Mouse (Mus musculus) gastrocnemius, adult 8-10 months (tissue): ENCODE data around the gene Brca2. TPM values are rescaled to one million over a fixed set of nuclear protein-coding genes. Genes with fewer than 3 reads are reported as not detected.
"Not testable (repeated sequence)": the region's sequence is repeated elsewhere in the genome, so short reads cannot be mapped to it uniquely, and the experiment has no call there.

Source experiments
- DNase-seq, 2 experiments: peaks; one replicate each; pipeline ENCODE4 v3.0.0; 2022; ENCODE audit warnings: low spot score in 2 of 2
- total RNA-seq, 4 experiments: library from RNA; stranded (reverse); gene quantifications; 2 replicates each; pipeline ENCODE4 v1.2.4; 2022

The Brca2 gene
- 1 to 10 TPM; 1.3 to 2.0 (median 1.5) TPM for total RNA-seq

DNA sequence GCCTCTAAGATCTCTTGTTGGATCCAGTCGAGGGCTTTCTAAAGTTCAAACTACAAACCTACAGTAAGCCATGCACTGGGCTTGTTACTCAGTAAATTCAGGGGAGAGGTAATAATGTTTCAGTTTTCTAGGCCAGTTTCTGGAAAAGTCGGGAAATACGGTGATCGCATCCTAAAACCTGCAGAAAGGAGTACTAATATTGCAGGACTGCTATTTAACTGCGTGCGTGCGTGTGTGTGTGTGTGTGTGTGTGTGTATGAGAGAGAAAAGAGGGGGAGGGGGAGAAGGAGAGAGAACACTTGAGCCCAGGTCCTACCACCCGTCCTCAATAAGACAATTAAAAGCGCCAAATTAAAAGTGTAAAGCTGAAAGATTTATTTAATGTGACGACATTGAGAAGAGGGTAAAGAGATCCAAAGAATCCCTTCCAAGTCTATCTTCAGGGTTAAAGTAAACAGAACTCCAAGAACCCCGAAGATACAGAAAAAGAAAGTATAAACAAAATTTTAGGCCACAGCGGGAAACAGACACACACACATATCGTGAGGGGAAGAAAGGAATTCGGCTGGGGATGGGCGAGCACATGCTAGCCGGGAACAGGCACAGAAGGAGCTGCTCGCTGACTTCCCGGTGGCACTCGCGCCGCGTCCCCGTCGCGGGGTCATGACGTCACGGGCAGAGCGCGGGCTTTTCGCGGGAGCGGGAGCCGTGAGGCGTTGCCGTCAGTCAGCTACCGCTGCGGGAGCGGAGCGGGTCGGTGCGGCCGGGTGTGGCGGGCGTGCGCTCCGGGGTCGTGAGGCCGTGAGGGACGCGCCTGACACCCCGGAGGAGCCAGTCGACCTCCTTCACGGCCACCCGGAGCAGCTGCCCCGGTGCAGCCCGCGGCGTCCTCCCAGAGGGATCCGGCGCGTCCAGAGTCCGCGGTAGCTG, at the start of gene Brca2:
TSS of gene Brca2 (plus strand) at position 694 of the 930 bp plus-strand sequence.
- DNase-seq: peak; percentile 64 to 73

DNA sequence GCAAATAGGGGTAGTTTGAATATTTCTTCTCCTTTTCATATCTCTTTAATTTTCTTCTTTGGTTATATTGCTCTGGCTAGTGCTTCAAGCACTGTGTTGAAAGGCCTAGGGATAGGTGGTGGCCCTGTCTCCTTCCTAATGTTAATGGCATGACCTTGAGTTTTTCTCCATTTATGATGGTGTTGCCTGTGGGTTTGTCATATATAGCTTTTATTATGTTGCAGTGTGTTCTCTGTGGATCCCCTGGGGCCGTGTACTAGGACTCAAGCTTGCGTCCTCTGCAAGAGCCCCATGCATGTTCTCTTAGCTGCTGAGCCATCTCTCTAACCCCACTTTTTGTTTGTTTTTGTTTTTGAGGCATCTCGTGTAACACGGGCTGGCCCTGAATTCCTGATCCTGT, 45.1 kb upstream of the Brca2 start:
- DNase-seq: no peak

DNA sequence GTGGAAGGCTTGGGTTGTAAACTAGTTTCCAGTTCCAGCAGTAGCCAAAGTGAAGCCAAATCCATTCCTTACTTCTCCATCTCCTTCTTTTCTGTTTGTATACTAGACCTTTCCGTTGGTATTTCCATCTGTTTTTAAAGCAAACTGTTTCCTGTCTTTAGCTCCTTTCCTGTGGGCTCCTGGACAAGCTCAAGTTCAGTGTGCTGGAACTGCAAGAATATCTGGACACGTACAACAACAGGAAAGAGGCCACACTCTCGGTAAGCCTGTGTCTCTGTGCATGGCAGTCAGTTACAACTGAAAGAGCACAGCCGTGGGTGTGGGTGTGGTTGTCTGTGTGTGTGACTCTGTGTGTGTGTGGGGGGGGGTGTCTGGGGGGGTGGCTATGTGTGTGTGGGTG, 43.8 kb upstream of the Brca2 start:
- DNase-seq: no peak

DNA sequence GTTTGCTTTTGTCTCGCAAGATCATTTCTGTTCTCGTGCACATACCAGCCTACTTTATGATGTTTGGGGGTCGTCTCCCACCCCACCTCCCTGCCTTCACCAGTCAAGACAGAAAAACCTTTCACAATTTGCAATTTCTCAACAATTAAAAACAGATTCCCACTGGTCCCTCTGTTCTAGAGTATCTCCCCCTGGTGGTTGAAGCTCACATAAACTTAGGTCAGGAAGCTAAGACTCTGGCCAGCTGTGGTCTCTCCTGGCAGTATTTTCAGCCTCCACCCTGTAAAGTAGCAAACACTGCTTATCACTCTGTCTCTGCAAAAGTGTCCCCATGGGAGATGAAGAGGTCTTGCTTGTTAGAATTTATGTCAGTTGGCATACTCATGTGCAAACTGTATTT, 37.2 kb upstream of the Brca2 start:
- DNase-seq: no peak

DNA sequence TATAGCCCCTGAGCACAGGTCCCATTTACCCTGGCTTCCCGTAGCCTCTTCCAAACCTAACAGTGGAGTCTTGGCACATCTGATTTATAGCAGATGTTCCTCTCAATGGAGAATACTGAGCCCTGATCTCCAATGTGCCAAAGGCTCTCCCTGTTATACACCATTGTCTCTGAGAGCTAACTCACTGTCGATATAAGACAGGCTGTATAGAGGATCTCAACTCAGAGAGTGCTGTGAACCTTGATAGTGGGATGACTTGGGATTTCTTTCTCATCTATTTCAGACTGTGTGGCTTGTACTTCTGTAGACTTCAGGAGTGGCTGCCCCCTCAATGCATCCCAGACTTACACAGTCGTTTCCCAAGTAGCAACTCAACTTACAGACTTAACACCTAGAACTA, 32.1 kb upstream of the Brca2 start:
- no peak for DNase-seq

DNA sequence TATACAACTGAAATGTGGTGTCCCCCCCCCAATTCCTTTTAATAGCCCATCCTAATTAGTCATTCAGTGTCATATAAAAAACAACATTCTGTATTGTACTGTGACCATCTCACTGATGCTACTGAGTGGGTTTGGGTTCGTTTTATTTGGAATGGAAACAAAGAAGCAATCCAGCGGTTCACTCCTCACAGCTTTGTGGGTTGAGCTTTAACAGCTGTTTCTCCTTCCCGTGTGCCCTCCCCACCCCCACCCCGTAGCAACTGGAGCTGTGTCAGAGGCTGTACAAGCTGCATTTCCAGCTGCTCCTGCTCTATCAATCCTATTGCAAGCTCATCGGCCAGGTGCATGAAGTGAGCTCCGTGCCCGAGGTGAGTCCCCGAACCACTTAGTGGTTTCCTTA, 31.6 kb upstream of the Brca2 start:
- DNase-seq: no peak

DNA sequence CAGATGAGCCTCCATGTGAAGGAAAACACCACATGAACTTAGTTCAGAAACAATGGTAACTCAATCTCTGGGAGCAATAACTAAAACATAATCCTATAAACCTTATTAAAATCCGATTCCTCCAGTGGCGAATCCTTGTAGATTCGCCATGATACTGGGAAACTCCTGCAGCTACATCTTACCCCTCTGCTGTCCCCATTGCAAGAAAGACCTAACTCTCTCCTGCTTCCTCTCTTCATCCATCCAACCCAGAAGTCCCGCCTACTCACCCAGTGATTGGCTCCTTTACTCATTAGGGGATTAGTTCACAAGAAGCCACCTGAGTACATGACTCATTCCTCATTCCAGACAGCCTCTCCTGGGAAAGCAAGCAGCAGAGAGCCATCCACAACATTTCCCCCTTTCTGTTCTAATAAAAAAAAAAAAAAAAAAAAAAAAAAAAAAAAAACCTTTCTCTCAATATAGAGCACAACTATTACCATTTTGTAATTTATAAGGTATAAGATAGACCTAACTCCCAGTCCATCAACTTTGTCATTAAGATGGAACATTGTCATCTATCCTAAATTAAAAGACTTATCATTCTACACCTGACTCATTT, 30.8 kb upstream of the Brca2 start:
- DNase-seq: not testable (repeated sequence)

DNA sequence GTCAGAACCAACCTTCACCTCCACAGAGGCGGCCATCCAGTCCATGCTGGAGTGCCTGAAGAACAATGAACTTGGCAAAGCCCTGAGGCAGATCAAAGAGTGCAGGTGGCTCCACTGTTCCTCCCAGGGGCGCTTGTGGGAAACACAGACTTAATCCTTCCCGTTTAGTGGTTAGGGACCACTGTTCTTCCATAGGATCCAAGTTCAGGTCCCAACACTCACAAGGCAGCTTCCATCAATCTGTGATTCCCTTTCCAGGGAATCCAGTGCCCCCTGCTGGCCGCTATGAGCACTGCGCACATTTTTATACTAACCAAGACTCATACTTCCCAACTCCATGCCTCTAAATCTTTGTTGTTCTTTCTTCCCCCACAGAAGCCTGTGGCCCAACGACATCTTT, 26.6 kb upstream of the Brca2 start:
- DNase-seq: peak in 1 of 2 experiments; percentile 9

DNA sequence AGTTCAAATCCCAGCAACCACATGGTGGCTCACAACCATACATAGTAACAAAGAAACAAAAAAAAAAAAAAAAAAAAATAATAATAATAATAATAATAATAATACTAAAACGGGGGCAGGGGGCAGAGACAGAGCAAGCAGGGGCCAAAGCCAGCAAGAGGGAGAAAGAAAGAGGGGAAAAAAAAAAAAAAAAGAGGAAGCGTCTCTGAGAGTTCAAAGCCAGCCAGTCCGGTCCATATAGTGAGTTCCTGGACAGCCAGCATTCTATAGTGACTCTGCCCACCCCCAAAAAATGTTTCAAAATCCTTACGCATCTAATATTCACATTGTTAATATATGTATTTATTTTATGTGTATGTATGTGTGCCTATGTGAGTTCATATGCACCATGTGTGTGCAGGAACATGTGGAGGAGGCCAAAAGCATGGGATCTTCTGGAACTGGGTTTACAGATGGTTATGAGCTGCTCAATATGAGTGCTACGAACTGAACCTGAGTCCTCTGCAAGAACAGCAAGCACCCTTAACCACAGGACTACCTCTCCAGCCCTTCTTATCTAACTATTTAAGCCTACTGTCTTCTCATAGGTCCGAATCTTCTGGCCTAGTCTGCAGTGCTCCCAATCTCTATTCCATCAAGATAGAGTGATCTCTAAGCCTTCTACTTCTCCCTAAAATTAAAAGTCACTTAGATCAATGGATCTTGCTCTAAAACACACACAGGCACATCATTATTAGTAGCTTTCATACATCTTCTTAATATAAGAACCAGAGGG, 11.8 kb upstream of the Brca2 start:
- no peak for DNase-seq

DNA sequence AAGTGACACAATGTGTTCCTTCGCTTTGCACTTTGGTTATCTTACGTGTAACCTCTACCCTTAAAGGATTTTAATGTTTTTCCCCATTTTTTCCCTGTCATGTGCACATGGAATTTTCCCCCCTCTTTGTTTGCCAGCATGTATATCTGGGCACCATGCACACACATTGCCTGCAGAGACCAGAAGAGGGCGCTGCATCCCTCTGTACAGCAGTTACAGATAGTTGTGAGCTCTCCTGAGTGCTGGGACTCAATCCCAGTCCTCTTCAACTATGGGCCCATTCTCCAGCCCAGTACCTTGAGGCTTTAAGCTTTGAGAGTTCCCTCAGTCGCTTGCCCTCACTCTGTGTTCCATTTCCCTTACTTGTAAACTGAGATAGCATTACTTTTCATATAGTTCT, 9.2 kb upstream of the Brca2 start:
- DNase-seq: no peak

DNA sequence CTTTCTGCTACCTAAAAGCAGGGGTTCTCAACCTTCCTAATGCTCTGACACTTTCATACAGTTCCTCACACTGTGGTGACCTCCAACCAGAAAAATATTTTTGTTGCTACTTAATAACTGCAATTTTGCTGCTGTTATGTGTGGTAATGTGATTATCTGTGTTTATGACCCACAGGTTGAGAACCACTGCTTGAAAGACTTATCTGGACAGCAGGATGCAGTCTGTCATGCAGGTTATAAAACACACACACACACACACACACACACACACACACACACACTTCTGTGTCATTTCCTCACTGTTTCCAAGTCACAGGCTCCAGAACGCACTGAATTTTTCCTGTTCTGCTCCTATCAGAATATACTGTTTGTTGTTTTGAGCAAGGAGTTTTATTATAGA, 8.4 kb upstream of the Brca2 start:
- no peak for DNase-seq

DNA sequence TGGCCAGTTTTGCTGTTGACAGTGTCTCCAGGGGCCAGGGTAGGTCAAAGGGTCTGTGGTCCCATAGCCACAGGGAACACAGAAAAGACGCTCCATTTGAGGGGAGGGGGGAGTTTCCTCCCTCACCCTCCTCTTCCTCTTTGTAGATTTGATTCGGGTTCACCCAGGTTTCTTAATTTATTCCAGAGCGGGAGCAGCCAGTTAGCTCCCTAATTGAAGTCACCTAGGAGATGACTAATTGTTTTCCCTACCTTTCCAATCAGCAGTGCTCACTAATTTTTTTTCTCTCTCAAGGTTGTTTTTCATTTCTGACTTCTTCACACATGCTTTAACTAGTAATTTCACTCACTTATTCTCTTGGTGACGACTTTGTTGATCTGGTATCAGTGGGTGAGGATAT, 4.4 kb upstream of the Brca2 start, which contains the start of gene Zar1l:
TSS of gene Zar1l (minus strand) at position 101 of the 400 bp plus-strand sequence.
- no peak for DNase-seq

DNA sequence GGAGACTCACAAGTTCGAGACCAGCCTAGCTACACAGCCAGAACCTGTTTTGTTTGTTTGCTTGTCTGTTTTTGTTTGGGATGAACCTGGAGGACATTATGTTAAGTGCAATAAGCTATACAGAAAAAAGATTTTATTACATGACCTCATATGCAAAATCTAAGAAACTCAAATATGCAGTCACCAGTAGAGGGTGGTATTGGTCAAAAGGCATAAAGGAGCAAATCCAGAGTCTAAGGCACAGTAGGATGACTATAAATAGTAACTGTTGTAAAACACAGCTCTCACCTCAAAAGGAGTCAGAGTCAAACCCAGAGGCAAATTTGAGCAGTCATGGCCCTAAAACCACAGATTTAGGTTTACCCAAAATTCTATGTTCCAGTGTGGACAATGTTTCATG, 2.9 kb upstream of the Brca2 start:
- DNase-seq: no peak

DNA sequence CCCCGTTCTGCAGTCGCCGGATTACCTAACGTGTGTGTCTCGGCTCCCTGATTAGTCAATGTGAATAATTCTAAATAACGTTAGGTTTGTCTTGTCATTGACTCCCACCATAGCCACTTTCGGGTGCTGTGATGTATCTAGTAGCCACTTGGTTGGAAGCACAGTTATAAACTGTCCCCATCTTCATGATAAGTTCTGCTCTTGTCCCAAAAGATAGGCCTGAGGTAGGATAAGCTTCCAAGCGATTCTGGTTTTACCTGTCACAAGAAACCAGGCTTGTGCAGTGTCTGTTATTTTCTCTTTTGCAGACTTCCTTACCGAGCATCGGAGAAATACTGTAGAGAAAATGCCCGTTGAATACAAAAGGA, 421 bp downstream of the Brca2 start:
- no peak for DNase-seq

DNA sequence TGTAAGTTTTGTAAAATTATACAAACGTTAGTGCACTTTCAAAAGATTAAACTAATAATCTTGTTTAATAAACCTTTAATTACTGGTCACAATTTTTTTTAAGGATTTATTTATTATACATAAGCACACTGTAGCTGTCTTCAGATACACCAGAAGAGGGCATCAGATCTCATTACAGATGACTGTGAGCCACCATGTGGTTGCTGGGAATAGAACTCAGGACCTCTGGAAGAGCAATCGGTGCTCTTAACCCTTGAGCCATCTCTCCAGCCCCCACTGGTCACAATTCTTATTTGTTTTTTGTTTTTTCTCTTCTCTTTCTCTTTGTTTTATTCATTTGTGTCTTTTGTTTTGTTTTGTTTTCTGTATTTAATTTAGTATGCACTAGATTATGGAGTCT, 2.8 kb downstream of the Brca2 start:
- no peak for DNase-seq

DNA sequence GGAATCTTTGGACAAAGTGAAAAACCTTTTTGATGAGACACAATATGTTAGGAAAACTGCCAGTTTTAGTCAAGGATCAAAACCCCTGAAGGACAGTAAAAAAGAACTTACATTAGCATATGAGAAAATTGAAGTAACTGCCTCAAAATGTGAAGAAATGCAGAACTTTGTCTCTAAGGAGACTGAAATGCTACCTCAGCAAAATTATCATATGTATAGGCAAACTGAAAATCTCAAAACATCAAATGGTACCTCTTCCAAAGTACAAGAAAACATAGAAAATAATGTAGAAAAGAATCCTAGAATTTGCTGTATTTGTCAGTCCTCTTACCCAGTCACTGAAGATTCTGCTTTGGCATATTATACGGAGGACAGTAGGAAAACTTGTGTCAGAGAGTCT, 18.9 kb downstream of the Brca2 start:
- DNase-seq: no peak

DNA sequence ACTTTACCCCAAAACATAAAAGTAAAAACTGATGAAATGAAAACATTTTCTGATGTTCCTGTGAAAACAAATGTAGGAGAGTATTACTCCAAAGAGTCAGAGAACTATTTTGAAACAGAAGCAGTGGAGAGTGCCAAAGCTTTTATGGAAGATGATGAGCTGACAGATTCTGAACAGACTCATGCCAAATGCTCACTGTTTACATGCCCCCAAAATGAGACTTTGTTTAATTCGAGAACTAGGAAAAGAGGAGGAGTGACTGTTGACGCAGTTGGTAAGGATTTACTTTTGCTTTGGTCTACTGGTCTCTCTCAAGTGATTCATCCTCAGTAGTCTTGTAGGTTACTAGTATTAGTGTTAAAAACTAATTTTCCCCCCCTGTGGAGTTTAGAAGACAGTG, 20.8 kb downstream of the Brca2 start:
- DNase-seq: no peak

DNA sequence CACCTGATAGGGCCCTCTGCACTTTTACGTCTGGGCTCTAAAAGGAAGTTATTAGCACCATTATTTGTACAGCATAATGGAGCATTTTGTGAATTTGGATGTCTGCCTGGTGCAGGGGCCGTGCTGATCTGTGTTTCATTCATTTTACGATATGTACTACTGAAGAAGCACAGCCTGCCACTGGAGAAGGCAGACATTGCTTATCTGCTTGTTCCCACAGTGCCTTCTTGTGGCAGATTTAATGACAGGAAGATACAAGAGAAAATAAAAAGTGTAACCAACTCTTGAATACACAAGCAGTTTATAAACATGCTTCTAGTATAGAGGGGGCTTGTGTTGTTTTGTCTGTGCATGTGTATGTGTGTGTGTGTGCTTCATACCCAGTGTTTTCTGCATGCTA, 29.2 kb downstream of the Brca2 start:
- DNase-seq: no peak

DNA sequence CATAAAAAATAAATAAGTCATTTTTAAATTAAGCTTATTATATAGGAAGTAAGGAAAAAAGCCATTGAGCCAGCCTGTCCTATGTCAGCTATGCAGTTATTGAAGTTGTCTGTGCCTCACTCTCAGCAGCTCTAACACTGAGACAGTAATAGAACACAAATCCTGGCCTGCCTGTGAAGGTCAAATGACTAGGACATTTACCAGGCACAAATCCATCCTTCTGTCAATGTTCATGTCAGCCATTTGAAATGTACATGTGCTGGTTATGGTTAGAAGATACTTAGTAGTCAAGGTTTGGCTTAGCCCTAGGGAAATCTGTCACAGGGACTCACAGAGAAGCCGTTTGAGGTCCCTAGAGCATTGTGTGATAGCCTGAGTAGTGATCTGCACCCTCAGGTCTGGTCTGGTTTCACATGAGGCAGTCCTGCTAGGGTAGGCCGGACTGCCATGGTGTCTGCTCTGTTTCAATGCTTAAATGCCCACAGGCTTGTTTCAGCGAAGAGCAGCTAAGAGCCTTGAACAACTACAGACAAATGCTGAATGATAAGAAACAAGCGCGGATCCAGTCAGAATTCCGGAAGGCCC, 37.2 kb downstream of the Brca2 start:
- DNase-seq: no peak

DNA sequence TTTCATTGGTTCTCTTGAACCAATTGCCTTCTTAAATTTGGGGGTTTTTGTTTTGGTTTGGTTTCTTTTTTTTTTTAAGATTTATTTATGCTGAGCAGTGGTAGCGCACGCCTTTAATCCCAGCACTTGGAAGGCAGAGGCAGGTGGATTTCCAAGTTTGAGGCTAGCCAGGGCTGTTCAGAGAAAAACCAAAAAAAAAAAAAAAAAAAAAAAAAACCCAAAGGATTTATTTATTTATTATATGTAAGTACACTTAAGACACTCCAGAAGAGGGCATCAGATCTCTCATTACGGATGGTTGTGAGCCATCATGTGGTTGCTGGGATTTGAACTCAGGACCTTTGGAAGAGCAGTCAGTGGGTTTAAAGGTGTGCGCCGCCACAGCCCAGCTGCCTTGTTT, 38.4 kb downstream of the Brca2 start:
- no peak for DNase-seq

DNA sequence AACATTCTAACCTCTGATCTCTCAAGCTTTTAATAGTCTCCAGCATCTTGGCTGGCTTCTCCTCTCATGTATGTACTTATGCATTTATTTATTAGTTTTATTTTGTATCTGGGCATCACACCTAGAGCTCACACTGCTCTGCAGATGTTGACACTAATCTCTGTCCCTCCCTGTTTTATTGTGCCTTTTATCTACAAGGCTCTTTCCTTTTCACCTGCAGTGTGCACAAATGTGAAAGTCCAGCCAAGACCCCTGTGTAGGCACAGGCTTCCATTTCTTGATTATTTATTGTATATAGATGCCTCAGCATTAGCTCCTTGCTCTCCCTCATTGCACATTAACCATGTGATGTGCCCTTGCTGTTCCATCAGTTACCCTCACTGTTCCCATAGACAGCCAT, 38.9 kb downstream of the Brca2 start:
- no peak for DNase-seq

DNA sequence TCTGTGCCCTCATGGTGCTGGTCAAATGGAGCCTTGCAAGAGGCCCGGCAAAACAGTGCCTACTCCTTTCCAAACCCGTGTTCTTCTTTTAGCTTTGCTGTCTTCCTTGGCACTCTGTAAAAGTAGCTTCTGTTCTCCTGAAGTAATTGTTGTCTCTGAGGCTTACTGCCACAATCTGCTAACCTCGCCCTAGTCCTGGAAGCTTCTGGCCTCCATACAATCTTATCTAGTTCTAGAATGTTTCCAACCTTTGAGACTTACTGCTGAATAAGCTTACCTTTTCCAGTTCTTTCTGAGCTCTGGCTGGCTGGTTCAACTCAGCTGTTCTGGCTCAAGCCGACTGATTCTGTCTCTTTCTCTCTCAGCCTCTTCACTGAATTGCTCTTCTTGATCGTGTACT, 39.4 kb downstream of the Brca2 start:
- no peak for DNase-seq
